Mouse (Mus musculus) bone marrow, adult 2 months (tissue): ENCODE data around the gene Bicral.

ENCODE experiments used
- CTCF ChIP-seq: fragments of 200-500 bp; IDR thresholded peaks from 2 replicates; pipeline ENCODE4 v1.5.1; 2011; ENCODE audit warnings: low read length, control low read depth; ENCODE audit not compliant: control insufficient read depth, insufficient read depth
- POLR2A ChIP-seq: fragments of 200-500 bp; IDR thresholded peaks from 2 replicates; pipeline ENCODE4 v1.6.1; 2011; ENCODE audit warnings: low read depth, mild to moderate bottlenecking, control low read depth, low read length, borderline replicate concordance; ENCODE audit not compliant: control insufficient read depth

DNA sequence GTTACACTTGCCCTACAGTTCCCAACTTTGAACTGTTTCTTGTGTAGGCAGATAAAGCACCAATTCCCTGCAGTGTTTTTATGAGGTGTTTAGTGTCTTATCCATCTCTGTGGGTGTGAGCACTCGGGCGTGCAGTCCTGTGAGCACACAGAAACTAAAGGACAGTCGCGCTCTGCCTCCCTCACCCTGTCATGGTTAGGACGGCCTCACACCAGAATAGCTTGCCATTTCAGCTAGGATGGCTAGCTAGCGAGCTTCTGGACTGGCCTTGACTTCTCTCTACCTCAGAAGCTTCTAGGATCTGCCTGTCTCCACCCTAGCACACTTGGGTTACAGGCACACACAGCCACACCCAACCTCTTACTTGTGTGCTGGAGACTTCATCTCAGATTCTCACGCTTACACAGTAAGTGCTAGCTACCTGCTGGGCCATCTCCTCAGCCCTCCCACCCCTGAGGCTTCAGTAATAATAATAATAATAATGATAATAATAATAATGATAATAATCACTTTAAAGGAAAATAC is 19.8 kb downstream of the Bicral start:
- TF ChIP-seq POLR2A, result no peak
- TF ChIP-seq CTCF, result no peak
